9 mouse cellular contexts compared by ENCODE assay signal in the genomic region with DNA sequence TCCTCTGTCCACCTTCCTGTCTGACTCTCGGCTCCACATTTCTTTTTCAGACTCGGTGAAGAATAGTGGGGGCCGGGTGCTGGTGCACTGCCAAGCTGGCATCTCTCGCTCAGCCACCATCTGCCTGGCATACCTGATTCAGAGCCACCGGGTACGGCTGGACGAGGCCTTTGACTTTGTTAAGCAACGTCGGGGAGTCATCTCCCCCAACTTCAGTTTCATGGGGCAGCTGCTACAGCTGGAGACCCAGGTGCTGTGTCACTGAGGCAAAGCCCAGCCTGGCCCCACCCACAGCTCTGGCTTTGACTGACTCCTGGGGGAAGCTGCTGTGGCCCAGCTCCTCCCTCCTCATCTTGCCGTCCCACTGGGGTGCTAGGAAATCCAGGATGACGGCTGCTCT. TPM values are rescaled to one million over a fixed set of nuclear protein-coding genes. Genes with fewer than 3 reads are reported as not detected.
DNase-seq lines count a peak whose midpoint lies in the region; ATAC-seq and TF ChIP-seq lines count a peak whose summit lies in the region.
"Had no signal": no experiment of that assay in that cellular context is flagged by ENCODE, and none has a peak within 500 bp of the region (broad histone marks: within the 10 kb centered on the region; RNA-seq: fewer than 3 reads in every experiment).

No protein-coding gene starts in this region.

- peaks cover 20% of the 10 kb centered on the region for H3K27me3 ChIP-seq in lung, embryonic 14.5 days (ENCODE audit: insufficient read depth, low read length)
- peaks cover 50% of the 10 kb centered on the region for H3K27me3 ChIP-seq in limb, embryonic 12.5 days
- no peaks in the 10 kb centered on the region for H3K27me3 ChIP-seq in splenic B cell, adult 2 months (ENCODE audit: control insufficient read depth, insufficient read depth, low read length, poor library complexity, severe bottlenecking)

- H3K27ac ChIP-seq in lung, embryonic 14.5 days (ENCODE audit: low read depth): no peak overlapping the region
- H3K27ac ChIP-seq in limb, embryonic 12.5 days: no peak overlapping the region

- peak overlapping the region; percentile 54 for H3K4me3 ChIP-seq in lung, embryonic 14.5 days (ENCODE audit: low read depth, low read length)
- 0 out of 2 replicates have a peak overlapping the region, but pooled peaks have one; percentile 55 for H3K4me3 ChIP-seq in limb, embryonic 12.5 days (replicated peaks)

- DNase-seq in lung, embryonic 14.5 days: no peak
- DNase-seq in lung, adult 18-20 months: no peak
- peak; percentile 44 for DNase-seq in cerebellum, adult 9-10 months
- peak; percentile 76 for DNase-seq in splenic B cell, adult 2 months (ENCODE audit: low read depth, low spot score)
- DNase-seq in ovary, adult 18-20 months (ENCODE audit: low spot score): no peak
- DNase-seq in layer of hippocampus, adult 18-20 months (ENCODE audit: low spot score in 2 of 2): no peak
- DNase-seq in lung, postnatal 4 days: no peak

- no peaks in the 10 kb centered on the region for H3K4me1 ChIP-seq in lung, embryonic 14.5 days (ENCODE audit: insufficient read depth)
- peaks cover 17% of the 10 kb centered on the region for H3K4me1 ChIP-seq in limb, embryonic 12.5 days (replicated peaks)

- no peak for ATAC-seq in lung, embryonic 14.5 days (ENCODE audit: insufficient read depth)
- no peak for ATAC-seq in limb, embryonic 12.5 days (ENCODE audit: insufficient number of reproducible peaks, insufficient read depth, low FRiP score, low TSS enrichment, low read depth)

- peak overlapping the region; percentile 92 for H3K4me2 ChIP-seq in lung, embryonic 14.5 days
- H3K4me2 ChIP-seq in limb, embryonic 12.5 days: peak overlapping the region; percentile 97

- H3K36me3 ChIP-seq in lung, embryonic 14.5 days (ENCODE audit: insufficient read depth): 0 out of 2 replicates have a peak, but pooled peaks cover 2% of the 10 kb centered on the region
- H3K36me3 ChIP-seq in limb, embryonic 12.5 days: no peaks in the 10 kb centered on the region
- H3K36me3 ChIP-seq in splenic B cell, adult 2 months (ENCODE audit: control insufficient read depth, insufficient read depth, low read length, poor library complexity, severe bottlenecking): peaks cover 18% of the 10 kb centered on the region

- no peak for TF ChIP-seq CTCF in lung, embryonic 14.5 days (IDR thresholded peaks at IDR 0.05; ENCODE audit: low read depth)

- WGBS in lung, embryonic 14.5 days: 52% methylated on average over 11 of the region's 11 CpGs
- WGBS in limb, embryonic 12.5 days: 60% methylated on average over 11 of the region's 11 CpGs

- no peaks in the 10 kb centered on the region for H3K9me3 ChIP-seq in lung, embryonic 14.5 days (ENCODE audit: low read depth, low read length)
- H3K9me3 ChIP-seq in limb, embryonic 12.5 days: no peaks in the 10 kb centered on the region

- H3K9ac ChIP-seq in lung, embryonic 14.5 days: peak overlapping the region; percentile 6; the same call in 1 of the 2 replicates
- no peak overlapping the region for H3K9ac ChIP-seq in limb, embryonic 12.5 days (replicated peaks)

RNA-seq across cellular contexts. Expression of a gene that starts 0.9 kb away (rescaled TPM):
- polyA plus RNA-seq in lung, embryonic 14.5 days (2014; fragmentation: Nextera tagmentation; extraction: Ambion mirVana): not detected in 2 replicates
- not detected in 2 replicates for polyA plus RNA-seq in limb, embryonic 12.5 days (2016; fragmentation: Nextera tagmentation; extraction: Ambion mirVana)
- not detected for total RNA-seq in layer of hippocampus, adult 18-20 months (2021)
- polyA plus RNA-seq: neural tube, embryonic 11.5 days had no signal

RNA-seq across cellular contexts. Expression of a gene that starts 1.6 kb away (rescaled TPM):
- 12.3 and 15.7 TPM in 2 replicates for polyA plus RNA-seq in lung, embryonic 14.5 days (2014; fragmentation: Nextera tagmentation; extraction: Ambion mirVana)
- 6.5 and 7.0 TPM in 2 replicates for polyA plus RNA-seq in limb, embryonic 12.5 days (2016; fragmentation: Nextera tagmentation; extraction: Ambion mirVana)
- total RNA-seq in layer of hippocampus, adult 18-20 months (2021): 1 to 10 TPM in 1 of 2 experiments, under 1 TPM in 1; 0.91 to 1.4 TPM

RNA-seq across cellular contexts. Expression of a gene that starts 25.5 kb away (rescaled TPM):
- polyA plus RNA-seq in lung, embryonic 14.5 days (2014; fragmentation: Nextera tagmentation; extraction: Ambion mirVana): not detected in 2 replicates
- 1.3 and 1.6 TPM in 2 replicates for polyA plus RNA-seq in limb, embryonic 12.5 days (2016; fragmentation: Nextera tagmentation; extraction: Ambion mirVana)
- total RNA-seq in layer of hippocampus, adult 18-20 months (2021): under 1 TPM; 0.10 to 0.12 TPM

Comparison
In these comparisons a context has a peak if more than half of its experiments do, and no peak if none do; other contexts are left out.
1. DNase-seq: peak in cerebellum, adult 9-10 months (single experiment) and splenic B cell, adult 2 months (single experiment); none in lung, embryonic 14.5 days (single experiment), lung, adult 18-20 months (0 of 2), ovary, adult 18-20 months (single experiment), layer of hippocampus, adult 18-20 months (0 of 2) and lung, postnatal 4 days (0 of 2).